ENCODE assay signal across 19 mouse cellular contexts in genomic region chr13:103037466-103037865, GRCm38 (mm10).
A peak's percentile ranks its signal among the peaks of the same experiment; 100 is the strongest.
DNase-seq lines count a peak whose midpoint lies in the region; ATAC-seq and TF ChIP-seq lines count a peak whose summit lies in the region.
"Had no signal": no experiment of that assay in that cellular context is flagged by ENCODE, and none has a peak within 500 bp of the region (broad histone marks: within the 10 kb centered on the region; RNA-seq: fewer than 3 reads in every experiment).

No protein-coding gene starts in this region.

- DNase-seq in kidney, adult 11 months, result peak; percentile 25
- DNase-seq in midbrain, embryonic 14.5 days, result peak; percentile 35
- no peak for DNase-seq in midbrain, embryonic 10.5 days (ENCODE audit: low spot score)
- peak; percentile 52 to 55 for DNase-seq in kidney, postnatal 36 days
- DNase-seq in thymus, adult 2 months, result no peak
- DNase-seq: adrenal gland, adult 2 months; adrenal gland, postnatal 25 days; cerebellum, adult 8-10 months; cerebellum, postnatal 14 days; embryo, embryonic 11 days; gastrocnemius, adult 2 months; gastrocnemius, postnatal 25 days had no signal

- no peaks in the 10 kb centered on the region for H3K27me3 ChIP-seq in kidney, embryonic 16.5 days (ENCODE audit: insufficient read depth, low read length)
- no peaks in the 10 kb centered on the region for H3K27me3 ChIP-seq in midbrain, embryonic 14.5 days (ENCODE audit: control insufficient read depth, insufficient read depth, low read length)
- H3K27me3 ChIP-seq in midbrain, embryonic 10.5 days (ENCODE audit: low read depth, poor library complexity, severe bottlenecking), result no peaks in the 10 kb centered on the region
- H3K27me3 ChIP-seq in thymus, adult 2 months (ENCODE audit: control insufficient read depth, insufficient read depth, low read length), result no peaks in the 10 kb centered on the region
- H3K27me3 ChIP-seq: embryonic facial prominence, embryonic 15.5 days; heart, embryonic 12.5 days had no signal

- H3K4me1 ChIP-seq in kidney, embryonic 16.5 days (ENCODE audit: insufficient read depth, low read length), result peaks cover 7% of the 10 kb centered on the region; the same call in 1 of the 2 replicates
- no peaks in the 10 kb centered on the region for H3K4me1 ChIP-seq in midbrain, embryonic 14.5 days (ENCODE audit: control insufficient read depth, insufficient read depth, low read length)
- peaks cover 16% of the 10 kb centered on the region for H3K4me1 ChIP-seq in midbrain, embryonic 10.5 days
- no peaks in the 10 kb centered on the region for H3K4me1 ChIP-seq in thymus, adult 2 months (replicated peaks; ENCODE audit: control insufficient read depth, insufficient read depth, low read length)
- H3K4me1 ChIP-seq: embryonic facial prominence, embryonic 15.5 days had no signal

- TF ChIP-seq POLR2A in thymus, adult 2 months (IDR thresholded peaks at IDR 0.05; ENCODE audit: control insufficient read depth, extremely low read depth, insufficient read depth, low read length, poor library complexity), result no peak

- H3K4me3 ChIP-seq in kidney, embryonic 16.5 days (ENCODE audit: low read length), result no peak overlapping the region
- H3K4me3 ChIP-seq in midbrain, embryonic 14.5 days (replicated peaks; ENCODE audit: low read depth, low read length), result no peak overlapping the region
- no peak overlapping the region for H3K4me3 ChIP-seq in midbrain, embryonic 10.5 days
- no peak overlapping the region for H3K4me3 ChIP-seq in thymus, adult 2 months (ENCODE audit: control insufficient read depth, insufficient read depth, low read length)
- H3K4me3 ChIP-seq: embryonic facial prominence, embryonic 15.5 days; erythroblast, embryonic 14.5 days; forebrain, embryonic 10.5 days; gastrocnemius, adult 2 months; heart, embryonic 12.5 days; hindbrain, embryonic 10.5 days had no signal

- H3K9ac ChIP-seq in kidney, embryonic 16.5 days (replicated peaks; ENCODE audit: low read length), result no peak overlapping the region
- no peak overlapping the region for H3K9ac ChIP-seq in midbrain, embryonic 14.5 days (replicated peaks; ENCODE audit: low read length)
- H3K9ac ChIP-seq: embryonic facial prominence, embryonic 15.5 days; heart, embryonic 12.5 days; hindbrain, embryonic 14.5 days had no signal

- ATAC-seq in kidney, embryonic 16.5 days (ENCODE audit: low FRiP score, low TSS enrichment), result no peak
- no peak for ATAC-seq in midbrain, embryonic 14.5 days (ENCODE audit: low FRiP score, low TSS enrichment)

- no peak overlapping the region for H3K27ac ChIP-seq in kidney, embryonic 16.5 days (ENCODE audit: low read length)
- H3K27ac ChIP-seq in midbrain, embryonic 14.5 days (replicated peaks; ENCODE audit: low read depth, low read length), result no peak overlapping the region
- H3K27ac ChIP-seq in midbrain, embryonic 10.5 days (replicated peaks), result no peak overlapping the region
- no peak overlapping the region for H3K27ac ChIP-seq in thymus, adult 2 months (ENCODE audit: control insufficient read depth, insufficient read depth, low read length)
- H3K27ac ChIP-seq: embryonic facial prominence, embryonic 15.5 days; forebrain, embryonic 10.5 days; gastrocnemius, adult 2 months; hindbrain, embryonic 10.5 days; hindbrain, embryonic 14.5 days had no signal

- H3K36me3 ChIP-seq in kidney, embryonic 16.5 days (ENCODE audit: insufficient read depth, low read length), result no peaks in the 10 kb centered on the region
- H3K36me3 ChIP-seq in midbrain, embryonic 14.5 days (ENCODE audit: control insufficient read depth, insufficient read depth, low read length), result no peaks in the 10 kb centered on the region
- H3K36me3 ChIP-seq in midbrain, embryonic 10.5 days, result no peaks in the 10 kb centered on the region
- H3K36me3 ChIP-seq in thymus, adult 2 months (ENCODE audit: control insufficient read depth, insufficient read depth, low read length), result no peaks in the 10 kb centered on the region
- H3K36me3 ChIP-seq: embryonic facial prominence, embryonic 15.5 days; forebrain, embryonic 10.5 days; heart, embryonic 12.5 days; hindbrain, embryonic 10.5 days had no signal

- WGBS in kidney, embryonic 16.5 days, result 42% methylated on average over 5 of the region's 5 CpGs
- WGBS in midbrain, embryonic 14.5 days, result 28% methylated on average over 5 of the region's 5 CpGs
- 57% methylated on average over 5 of the region's 5 CpGs for WGBS in midbrain, embryonic 10.5 days
- WGBS in thymus, adult 2 months, result 92% methylated on average over 5 of the region's 5 CpGs

- H3K4me2 ChIP-seq in kidney, embryonic 16.5 days (replicated peaks; ENCODE audit: low read depth, low read length), result no peak overlapping the region
- no peak overlapping the region for H3K4me2 ChIP-seq in midbrain, embryonic 14.5 days (ENCODE audit: low read length)
- H3K4me2 ChIP-seq: embryonic facial prominence, embryonic 15.5 days; heart, embryonic 12.5 days; hindbrain, embryonic 14.5 days had no signal

- no peaks in the 10 kb centered on the region for H3K9me3 ChIP-seq in kidney, embryonic 16.5 days (ENCODE audit: low read length)
- H3K9me3 ChIP-seq in midbrain, embryonic 14.5 days (ENCODE audit: control insufficient read depth, low read length), result no peaks in the 10 kb centered on the region
- no peaks in the 10 kb centered on the region for H3K9me3 ChIP-seq in midbrain, embryonic 10.5 days (replicated peaks)
- H3K9me3 ChIP-seq: embryonic facial prominence, embryonic 15.5 days; forebrain, embryonic 10.5 days; heart, embryonic 12.5 days; hindbrain, embryonic 10.5 days had no signal

- TF ChIP-seq CTCF in thymus, adult 2 months (IDR thresholded peaks at IDR 0.05; ENCODE audit: borderline replicate concordance, control insufficient read depth, extremely low read depth, insufficient read depth, low read length, poor library complexity), result no peak

Comparison
In these comparisons a context has a peak if more than half of its experiments do, and no peak if none do; other contexts are left out.
1. DNase-seq: peak in kidney, adult 11 months (single experiment), midbrain, embryonic 14.5 days (single experiment) and kidney, postnatal 36 days (2 of 2); none in midbrain, embryonic 10.5 days (single experiment) and thymus, adult 2 months (single experiment).